Mouse (Mus musculus): Measurements from ENCODE around the gene Gpr152. TPM values are rescaled to one million over a fixed set of nuclear protein-coding genes. Genes with fewer than 3 reads are reported as not detected.

The Gpr152 gene
- polyA plus RNA-seq, 1 experiment from 2014 or later, result not detected

GRCm38 (mm10) chr19:4113186-4113805, 26.3 kb upstream of the Gpr152 start:
- ATAC-seq (replicated peaks; ENCODE audit: insufficient number of reproducible peaks, low FRiP score, low TSS enrichment, low read depth), result no peak
- WGBS, result 79% methylated on average over 13 of the region's 13 CpGs

DNA sequence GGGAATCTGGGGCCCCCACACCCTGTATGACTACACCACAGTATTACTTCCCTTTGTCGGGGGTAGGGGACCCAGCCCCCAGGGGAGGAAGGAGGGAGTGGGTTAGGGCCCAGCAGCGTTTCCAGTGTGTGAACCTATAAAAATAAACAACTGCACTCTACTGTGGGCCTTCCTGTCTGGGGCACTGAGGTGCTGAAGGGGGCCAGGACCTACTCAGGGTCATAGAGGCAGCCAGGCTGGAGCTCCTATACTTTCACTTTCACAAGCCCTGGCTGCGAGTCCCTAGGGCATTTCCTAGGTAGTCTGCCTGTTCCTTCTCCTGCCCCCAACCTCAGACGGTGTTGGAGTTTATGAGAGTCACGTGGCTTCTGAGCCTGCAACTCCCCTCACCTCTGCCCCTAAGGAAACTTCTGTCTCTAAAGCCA, 25.8 kb upstream of the Gpr152 start:
- H3K4me1 ChIP-seq (ENCODE audit: control insufficient read depth, insufficient read depth, low read length), result no peaks in the 10 kb centered on the region
- H3K9me3 ChIP-seq (replicated peaks; ENCODE audit: control insufficient read depth, low read length), result no peaks in the 10 kb centered on the region
- 50% methylated on average over 5 of the region's 5 CpGs for WGBS
- H3K27ac ChIP-seq (replicated peaks; ENCODE audit: low read depth, low read length), result no peak overlapping the region
- ATAC-seq (replicated peaks; ENCODE audit: insufficient number of reproducible peaks, low FRiP score, low TSS enrichment, low read depth) (no peak), DNase-seq (ENCODE audit: low spot score) (no peak)
- H3K4me2 ChIP-seq (ENCODE audit: low read depth, low read length), result no peak overlapping the region
- H3K4me3 ChIP-seq (ENCODE audit: low read depth, low read length), result no peak overlapping the region
- H3K27me3 ChIP-seq (ENCODE audit: control insufficient read depth, insufficient read depth, low read length), result no peaks in the 10 kb centered on the region
- H3K9ac ChIP-seq (replicated peaks; ENCODE audit: low read length), result no peak overlapping the region
- H3K36me3 ChIP-seq (replicated peaks; ENCODE audit: control insufficient read depth, insufficient read depth, low read depth, low read length), result peaks cover 2% of the 10 kb centered on the region

More at GRCm38 (mm10) chr19:4113186-4113805, 26.3 kb upstream of the Gpr152 start:
- H3K4me2 ChIP-seq (ENCODE audit: low read depth, low read length), result no peak overlapping the region
- H3K9me3 ChIP-seq (replicated peaks; ENCODE audit: control insufficient read depth, low read length), result no peaks in the 10 kb centered on the region
- no peak overlapping the region for H3K9ac ChIP-seq (replicated peaks; ENCODE audit: low read length)
- no peak overlapping the region for H3K4me3 ChIP-seq (ENCODE audit: low read depth, low read length)
- H3K4me1 ChIP-seq (ENCODE audit: control insufficient read depth, insufficient read depth, low read length), result no peaks in the 10 kb centered on the region
- H3K36me3 ChIP-seq (replicated peaks; ENCODE audit: control insufficient read depth, insufficient read depth, low read depth, low read length), result peaks cover 2% of the 10 kb centered on the region
- H3K27ac ChIP-seq (replicated peaks; ENCODE audit: low read depth, low read length), result no peak overlapping the region
- H3K27me3 ChIP-seq (ENCODE audit: control insufficient read depth, insufficient read depth, low read length), result no peaks in the 10 kb centered on the region
- DNase-seq (ENCODE audit: low spot score), result no peak

DNA sequence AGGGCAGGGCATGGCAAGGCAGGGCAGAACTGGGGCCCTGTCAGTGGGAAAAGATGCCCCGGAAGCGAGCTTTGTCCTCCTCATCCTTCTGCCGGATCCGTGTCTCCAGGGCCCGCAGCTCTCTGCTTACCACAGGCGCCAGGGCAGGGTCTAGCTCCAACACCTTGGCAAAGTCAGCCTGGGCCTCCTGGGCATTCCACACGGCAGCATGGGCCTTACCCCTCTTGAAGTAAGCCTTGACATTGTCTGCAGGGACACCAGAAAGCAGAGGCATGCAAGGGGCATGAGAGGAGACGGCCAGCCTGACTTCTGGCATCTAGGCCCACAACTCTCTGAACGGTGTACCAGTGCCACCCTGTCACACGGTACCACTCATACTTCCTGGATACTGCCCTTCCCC, 25.0 kb upstream of the Gpr152 start:
- Histone ChIP-seq H3K36me3 (replicated peaks; ENCODE audit: control insufficient read depth, insufficient read depth, low read depth, low read length) (peaks cover 2% of the 10 kb centered on the region), H3K4me1 (ENCODE audit: control insufficient read depth, insufficient read depth, low read length) (no peaks in the 10 kb centered on the region), H3K9ac (replicated peaks; ENCODE audit: low read length) (no peak overlapping the region), H3K9me3 (replicated peaks; ENCODE audit: control insufficient read depth, low read length) (no peaks in the 10 kb centered on the region), H3K27ac (replicated peaks; ENCODE audit: low read depth, low read length) (no peak overlapping the region), H3K4me3 (ENCODE audit: low read depth, low read length) (no peak overlapping the region), H3K4me2 (ENCODE audit: low read depth, low read length) (no peak overlapping the region), H3K27me3 (ENCODE audit: control insufficient read depth, insufficient read depth, low read length) (no peaks in the 10 kb centered on the region)
- ATAC-seq (replicated peaks; ENCODE audit: insufficient number of reproducible peaks, low FRiP score, low TSS enrichment, low read depth), result no peak
- 92% methylated on average over 10 of the region's 10 CpGs for WGBS
- no peak for DNase-seq (ENCODE audit: low spot score)

DNA sequence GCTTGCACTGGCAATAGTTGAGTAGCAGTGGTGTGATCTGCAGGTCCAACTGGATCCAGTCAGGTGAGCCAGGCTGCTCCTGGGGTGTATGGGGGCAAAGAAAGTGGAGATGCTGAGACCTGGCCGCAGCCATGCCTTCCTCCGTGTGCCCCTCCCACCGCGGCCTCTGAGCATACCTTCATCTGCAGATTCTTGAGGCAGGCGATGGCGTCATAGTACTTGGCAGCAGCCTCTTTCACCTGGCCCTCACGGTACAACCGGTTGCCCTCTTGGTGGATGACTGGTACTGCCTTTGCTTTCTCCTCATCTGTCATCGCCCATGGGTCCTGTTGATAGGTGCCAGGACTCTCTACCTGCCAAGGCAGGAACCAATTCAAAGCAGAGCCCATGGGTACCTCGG, 24.4 kb upstream of the Gpr152 start:
- no peak overlapping the region for H3K4me2 ChIP-seq (ENCODE audit: low read depth, low read length)
- no peak for ATAC-seq (replicated peaks; ENCODE audit: insufficient number of reproducible peaks, low FRiP score, low TSS enrichment, low read depth)
- peaks cover 2% of the 10 kb centered on the region for H3K36me3 ChIP-seq (replicated peaks; ENCODE audit: control insufficient read depth, insufficient read depth, low read depth, low read length)
- no peaks in the 10 kb centered on the region for H3K9me3 ChIP-seq (replicated peaks; ENCODE audit: control insufficient read depth, low read length)
- 94% methylated on average over 10 of the region's 10 CpGs for WGBS
- H3K4me1 ChIP-seq (ENCODE audit: control insufficient read depth, insufficient read depth, low read length), result no peaks in the 10 kb centered on the region
- no peak overlapping the region for H3K4me3 ChIP-seq (ENCODE audit: low read depth, low read length)
- H3K27me3 ChIP-seq (ENCODE audit: control insufficient read depth, insufficient read depth, low read length), result no peaks in the 10 kb centered on the region
- H3K9ac ChIP-seq (replicated peaks; ENCODE audit: low read length), result no peak overlapping the region
- no peak for DNase-seq (ENCODE audit: low spot score)
- no peak overlapping the region for H3K27ac ChIP-seq (replicated peaks; ENCODE audit: low read depth, low read length)

GRCm38 (mm10) chr19:4115816-4116215, 23.8 kb upstream of the Gpr152 start:
- Histone ChIP-seq H3K27me3 (ENCODE audit: control insufficient read depth, insufficient read depth, low read length) (no peaks in the 10 kb centered on the region), H3K9ac (replicated peaks; ENCODE audit: low read length) (no peak overlapping the region), H3K4me1 (ENCODE audit: control insufficient read depth, insufficient read depth, low read length) (no peaks in the 10 kb centered on the region), H3K27ac (replicated peaks; ENCODE audit: low read depth, low read length) (no peak overlapping the region), H3K36me3 (replicated peaks; ENCODE audit: control insufficient read depth, insufficient read depth, low read depth, low read length) (peaks cover 2% of the 10 kb centered on the region), H3K4me2 (ENCODE audit: low read depth, low read length) (no peak overlapping the region), H3K4me3 (ENCODE audit: low read depth, low read length) (no peak overlapping the region), H3K9me3 (replicated peaks; ENCODE audit: control insufficient read depth, low read length) (no peaks in the 10 kb centered on the region)
- no peak for ATAC-seq (replicated peaks; ENCODE audit: insufficient number of reproducible peaks, low FRiP score, low TSS enrichment, low read depth)
- WGBS, result 79% methylated on average over 11 of the region's 11 CpGs
- DNase-seq (ENCODE audit: low spot score), result no peak

DNA sequence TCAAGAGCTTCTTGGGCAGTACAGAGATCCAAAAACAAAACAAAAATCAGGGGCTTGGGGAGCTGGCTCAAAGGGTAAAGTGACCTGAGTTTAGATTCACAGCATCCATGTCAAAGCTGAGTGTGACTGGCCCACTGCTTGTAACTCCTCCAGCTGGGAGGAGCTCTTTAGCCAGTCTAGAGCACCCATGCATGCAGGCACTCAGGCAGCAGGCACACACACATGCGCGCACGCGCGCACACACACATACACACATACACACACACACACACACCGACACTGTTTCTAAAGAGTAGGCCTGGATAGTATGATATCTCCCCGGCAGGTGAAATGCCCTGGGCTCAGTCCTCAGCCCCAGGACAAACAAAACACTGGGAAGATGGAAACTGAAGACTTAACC, 22.6 kb upstream of the Gpr152 start:
- Histone ChIP-seq H3K36me3 (replicated peaks; ENCODE audit: control insufficient read depth, insufficient read depth, low read depth, low read length) (peaks cover 2% of the 10 kb centered on the region), H3K4me2 (ENCODE audit: low read depth, low read length) (no peak overlapping the region), H3K4me3 (ENCODE audit: low read depth, low read length) (no peak overlapping the region), H3K27ac (replicated peaks; ENCODE audit: low read depth, low read length) (no peak overlapping the region), H3K4me1 (ENCODE audit: control insufficient read depth, insufficient read depth, low read length) (no peaks in the 10 kb centered on the region), H3K9me3 (replicated peaks; ENCODE audit: control insufficient read depth, low read length) (no peaks in the 10 kb centered on the region), H3K9ac (replicated peaks; ENCODE audit: low read length) (no peak overlapping the region), H3K27me3 (ENCODE audit: control insufficient read depth, insufficient read depth, low read length) (no peaks in the 10 kb centered on the region)
- 94% methylated on average over 7 of the region's 7 CpGs for WGBS
- DNase-seq (ENCODE audit: low spot score) (no peak), ATAC-seq (replicated peaks; ENCODE audit: insufficient number of reproducible peaks, low FRiP score, low TSS enrichment, low read depth) (no peak)

DNA sequence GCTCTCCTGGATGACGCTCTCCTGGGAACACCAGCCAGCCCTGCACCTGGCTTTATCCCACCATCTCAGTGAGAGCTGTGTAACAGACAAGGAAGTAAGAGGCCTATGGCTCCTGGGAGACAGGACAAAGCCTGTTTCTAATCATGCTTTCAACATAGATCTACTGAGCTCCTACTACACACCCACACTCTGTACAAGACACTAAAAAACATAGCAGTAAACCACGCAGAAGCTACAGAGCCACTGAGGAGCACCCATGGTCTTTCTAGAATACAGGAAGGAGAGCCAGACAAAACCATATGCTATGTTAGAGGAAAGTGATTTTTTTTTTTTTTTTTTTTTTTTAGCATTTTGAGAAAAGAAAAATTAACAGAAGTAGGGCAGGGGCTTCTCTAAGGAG, 21.2 kb upstream of the Gpr152 start:
- no peaks in the 10 kb centered on the region; the same call in 1 of the 2 replicates for H3K36me3 ChIP-seq (replicated peaks; ENCODE audit: control insufficient read depth, insufficient read depth, low read depth, low read length)
- H3K27me3 ChIP-seq (ENCODE audit: control insufficient read depth, insufficient read depth, low read length), result no peaks in the 10 kb centered on the region
- DNase-seq (ENCODE audit: low spot score) (no peak), ATAC-seq (replicated peaks; ENCODE audit: insufficient number of reproducible peaks, low FRiP score, low TSS enrichment, low read depth) (no peak)
- no peaks in the 10 kb centered on the region for H3K4me1 ChIP-seq (ENCODE audit: control insufficient read depth, insufficient read depth, low read length)
- H3K4me3 ChIP-seq (ENCODE audit: low read depth, low read length), result no peak overlapping the region
- H3K27ac ChIP-seq (replicated peaks; ENCODE audit: low read depth, low read length), result no peak overlapping the region
- no peak overlapping the region for H3K4me2 ChIP-seq (ENCODE audit: low read depth, low read length)
- H3K9me3 ChIP-seq (replicated peaks; ENCODE audit: control insufficient read depth, low read length), result no peaks in the 10 kb centered on the region
- H3K9ac ChIP-seq (replicated peaks; ENCODE audit: low read length), result no peak overlapping the region
- WGBS, result 85% methylated on average over 2 of the region's 2 CpGs

- H3K9me3 ChIP-seq (replicated peaks; ENCODE audit: control insufficient read depth, low read length), result no peaks in the 10 kb centered on the region
- 90% methylated on average over 6 of the region's 6 CpGs for WGBS
- no peak overlapping the region for H3K4me3 ChIP-seq (ENCODE audit: low read depth, low read length)
- H3K4me2 ChIP-seq (ENCODE audit: low read depth, low read length), result no peak overlapping the region
- no peaks in the 10 kb centered on the region for H3K4me1 ChIP-seq (ENCODE audit: control insufficient read depth, insufficient read depth, low read length)
- no peaks in the 10 kb centered on the region for H3K27me3 ChIP-seq (ENCODE audit: control insufficient read depth, insufficient read depth, low read length)
- ATAC-seq (replicated peaks; ENCODE audit: insufficient number of reproducible peaks, low FRiP score, low TSS enrichment, low read depth) (no peak), DNase-seq (ENCODE audit: low spot score) (no peak)
- H3K36me3 ChIP-seq (replicated peaks; ENCODE audit: control insufficient read depth, insufficient read depth, low read depth, low read length), result no peaks in the 10 kb centered on the region; the same call in 1 of the 2 replicates
- H3K9ac ChIP-seq (replicated peaks; ENCODE audit: low read length), result no peak overlapping the region
- no peak overlapping the region for H3K27ac ChIP-seq (replicated peaks; ENCODE audit: low read depth, low read length)
Observed at GRCm38 (mm10) chr19:4119716-4120487, 19.7 kb upstream of the Gpr152 start.

Measured in embryonic facial prominence, embryonic 11.5 days (tissue).